Mouse (Mus musculus) frontal cortex, postnatal 10 days (tissue): ENCODE results near the gene Hs3st3b1.

ENCODE experiments used
- DNase-seq, 2 experiments: peaks; one replicate each; pipeline ENCODE4 v3.0.0; 2022; ENCODE audit warnings: low spot score in 2 of 2, mixed read lengths in 1 of 2

Gene Hs3st3b1

DNA sequence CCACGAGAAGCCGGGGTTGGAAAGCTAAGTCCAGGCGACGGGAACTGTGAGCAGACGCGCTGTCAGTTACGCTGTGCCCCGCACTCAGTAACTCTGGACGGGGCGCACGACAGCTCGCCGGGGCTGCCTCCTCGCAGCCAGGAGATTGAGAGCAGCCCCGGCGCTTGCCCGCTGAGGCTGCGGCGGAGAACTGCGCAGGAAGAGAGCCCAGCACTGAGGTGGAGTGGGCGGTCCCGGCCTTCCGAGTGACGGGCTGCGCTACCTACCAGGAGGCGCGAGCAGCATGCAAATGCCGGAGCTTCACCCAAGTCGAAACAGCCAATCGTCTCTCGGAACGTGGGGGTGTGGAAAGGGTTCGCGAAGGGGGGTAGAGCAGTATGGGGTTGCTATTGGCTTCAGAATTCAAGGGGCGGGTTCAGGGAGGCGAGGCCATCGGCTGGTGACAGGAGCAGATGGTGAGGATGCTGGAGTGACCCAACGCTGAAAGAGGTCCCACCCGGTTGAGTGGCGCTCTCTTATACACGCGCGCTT lies at the start of gene Hs3st3b1:
Hs3st3b1 (minus strand) TSS at position 200 of the 531 bp plus-strand sequence.
- DNase-seq: peak; percentile 84 to 87

DNA sequence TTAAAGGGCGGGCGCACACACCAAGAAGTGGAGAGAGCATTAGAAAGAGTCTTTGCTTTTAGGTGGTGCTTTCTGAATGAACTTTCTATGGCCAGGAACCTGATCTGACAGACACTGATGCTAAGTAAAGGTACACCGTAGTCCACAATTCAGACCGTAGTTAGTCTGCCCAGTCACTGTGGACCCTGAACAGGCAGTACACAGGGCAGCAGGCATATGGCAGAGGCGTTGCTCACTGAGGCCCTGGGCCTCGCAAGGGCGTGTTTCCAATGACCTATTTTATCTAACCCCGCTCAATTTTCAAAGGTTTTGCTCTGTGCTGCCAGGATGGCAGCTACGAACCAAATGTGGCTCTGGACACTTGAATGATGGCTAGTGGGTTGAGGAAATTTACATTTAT lies 49.4 kb upstream of the Hs3st3b1 start:
- DNase-seq: no peak

DNA sequence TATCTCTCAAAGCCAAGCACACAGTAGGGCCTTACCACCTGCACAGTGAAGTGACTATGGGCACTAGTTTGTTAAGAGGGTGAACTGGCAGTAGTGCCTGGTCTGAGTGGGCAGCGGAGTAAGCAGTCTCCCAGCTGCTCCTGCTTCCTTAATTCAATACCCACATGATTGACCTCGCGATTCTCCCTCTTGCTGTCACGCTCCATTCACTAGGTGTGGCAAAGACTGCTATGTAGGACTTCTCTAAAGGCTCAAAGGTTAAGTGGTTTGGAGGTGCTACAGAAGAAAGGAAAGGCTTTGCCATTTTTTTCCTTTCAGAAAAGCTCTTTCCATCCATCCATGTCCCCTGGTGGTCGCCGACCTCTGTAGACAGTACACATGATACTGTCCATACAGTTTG lies 48.7 kb upstream of the Hs3st3b1 start:
- no peak for DNase-seq

DNA sequence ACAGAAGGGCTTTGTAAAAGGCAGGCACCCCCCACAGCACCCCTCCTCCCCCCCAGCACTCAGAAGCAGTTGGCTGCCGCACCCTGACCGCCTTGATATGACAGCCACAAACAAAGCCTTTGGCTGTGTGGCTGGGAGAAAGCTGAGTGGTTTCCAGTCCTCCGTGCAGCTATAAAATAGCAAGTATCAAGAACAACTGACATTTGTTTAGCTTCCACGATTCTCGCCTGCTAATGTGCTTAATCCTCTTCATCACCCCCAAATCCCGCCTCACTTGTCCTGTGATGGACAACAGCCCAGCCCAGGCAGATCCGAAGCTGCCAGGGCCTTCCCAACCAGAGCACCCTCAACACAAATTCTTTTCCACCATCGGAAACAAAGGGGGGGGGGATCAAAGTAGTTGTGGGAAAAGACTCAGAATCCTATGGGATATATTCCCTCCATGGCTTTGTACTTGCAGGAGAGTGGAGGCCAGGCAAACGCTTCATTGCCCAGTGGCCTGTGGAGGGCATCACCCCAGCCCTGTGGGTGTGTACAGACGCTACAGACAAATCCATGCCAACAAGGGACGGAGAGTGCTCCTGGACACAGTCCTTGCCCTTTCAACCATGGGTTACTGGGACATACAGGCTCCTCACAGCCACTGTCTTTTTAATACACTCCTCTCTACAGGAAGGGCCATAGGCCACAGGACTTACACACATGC lies 47.3 kb upstream of the Hs3st3b1 start:
- DNase-seq: peak in 1 of 2 experiments; percentile 20

DNA sequence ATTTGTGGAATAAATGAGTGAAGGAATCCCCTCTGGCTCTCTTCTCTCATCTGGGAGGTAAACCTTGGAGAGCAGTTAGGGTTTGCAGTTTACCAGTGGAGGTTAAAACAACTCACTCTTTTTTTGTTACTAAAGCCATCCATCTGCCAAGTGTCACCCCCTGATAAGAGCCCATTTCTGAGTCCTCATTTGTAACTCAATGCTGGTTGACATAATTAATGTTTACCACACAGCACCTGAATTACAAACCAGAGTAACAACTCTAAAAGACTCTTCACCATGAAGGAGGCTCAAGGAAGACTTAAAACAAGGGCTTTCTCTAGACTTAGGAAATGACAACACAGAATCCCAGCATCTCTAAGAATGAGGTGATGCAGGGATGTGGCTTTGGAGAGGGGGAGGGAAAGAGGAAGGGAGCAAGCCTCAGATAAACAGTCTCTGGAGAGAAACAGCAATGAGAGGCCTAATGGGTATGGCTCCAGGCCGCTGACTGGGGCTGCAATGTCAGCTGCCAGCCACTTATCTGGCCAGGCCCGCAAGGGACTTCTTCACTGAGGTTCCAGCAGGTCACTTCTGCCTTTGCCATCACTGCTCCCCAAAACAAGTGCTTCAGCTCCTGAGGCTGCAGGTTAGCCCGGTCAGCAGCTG lies 46.4 kb upstream of the Hs3st3b1 start:
- no peak for DNase-seq

DNA sequence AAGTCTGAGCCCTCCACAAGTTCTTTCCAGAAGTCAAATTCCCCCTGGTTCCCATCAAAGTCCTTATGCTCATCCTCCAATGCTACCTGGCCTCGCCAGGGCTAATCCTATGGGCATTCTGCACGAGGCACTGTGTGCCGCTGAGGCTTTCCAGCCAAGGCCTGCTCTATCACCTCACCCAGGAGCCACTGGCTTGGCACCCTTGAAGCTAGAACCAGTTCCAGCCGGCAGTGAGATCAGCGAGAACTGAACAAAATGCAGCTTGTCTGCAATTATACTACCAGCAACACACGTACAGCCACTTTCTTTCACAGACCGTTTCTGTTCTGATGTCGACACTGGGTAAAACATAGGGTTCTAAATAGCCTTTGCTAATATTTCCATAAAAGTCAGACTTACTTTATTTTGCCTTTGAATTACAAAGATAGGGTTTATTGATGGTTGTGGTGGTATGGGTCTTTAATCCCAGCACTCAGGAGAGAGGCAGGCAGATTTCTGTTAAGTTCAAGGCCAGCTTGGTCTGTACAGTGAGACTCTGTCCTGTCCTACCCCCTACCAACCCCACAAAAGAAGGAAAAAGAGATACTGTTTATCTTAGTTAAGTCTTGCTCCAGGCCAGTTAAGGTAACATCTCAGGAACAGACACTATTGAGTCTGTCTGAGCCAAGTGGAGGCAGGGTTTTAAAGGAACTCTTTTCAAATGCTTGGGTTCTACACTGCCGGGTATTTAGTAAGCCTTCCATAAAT lies 45.7 kb upstream of the Hs3st3b1 start:
- no peak for DNase-seq

DNA sequence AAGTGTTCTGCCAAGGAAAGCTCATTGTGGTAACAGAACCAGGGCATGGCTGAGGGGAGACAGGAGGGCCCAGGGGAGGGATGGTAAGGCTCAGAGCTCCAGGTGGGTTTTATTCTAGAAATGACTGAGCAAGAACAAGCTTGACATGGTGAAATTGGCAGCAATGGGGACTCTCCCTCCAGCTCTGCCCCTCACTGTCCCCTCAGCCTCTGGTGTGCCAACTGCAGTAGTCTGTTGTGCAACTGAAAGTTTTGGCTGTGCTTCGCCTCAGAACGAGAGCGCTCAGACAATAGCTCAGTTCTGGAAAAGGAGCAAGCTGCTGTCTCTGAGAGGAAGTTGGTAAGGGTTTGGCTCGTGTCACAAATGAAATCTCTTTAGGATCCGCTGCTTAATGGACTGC lies 43.3 kb upstream of the Hs3st3b1 start:
- no peak for DNase-seq

DNA sequence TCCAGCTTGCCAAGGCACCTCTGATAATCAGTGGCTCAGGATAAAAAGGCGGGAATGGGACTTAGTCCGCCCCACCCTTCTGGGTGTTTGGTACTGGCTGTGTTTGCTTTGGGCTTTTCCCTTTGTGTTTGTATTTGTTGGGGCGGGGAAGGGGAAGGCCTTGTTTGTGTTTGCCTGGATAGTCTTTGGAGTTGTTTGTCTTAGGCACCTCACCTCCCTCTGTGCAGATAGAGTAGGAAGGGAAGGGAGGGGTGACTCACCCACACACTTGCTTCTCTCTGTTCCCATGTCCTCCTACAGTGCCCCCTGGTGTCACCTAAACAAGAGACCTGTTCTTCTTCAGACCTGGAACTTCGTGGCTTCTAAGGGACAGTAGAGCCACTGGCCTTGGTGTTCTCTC lies 35.1 kb upstream of the Hs3st3b1 start:
- DNase-seq: no peak

DNA sequence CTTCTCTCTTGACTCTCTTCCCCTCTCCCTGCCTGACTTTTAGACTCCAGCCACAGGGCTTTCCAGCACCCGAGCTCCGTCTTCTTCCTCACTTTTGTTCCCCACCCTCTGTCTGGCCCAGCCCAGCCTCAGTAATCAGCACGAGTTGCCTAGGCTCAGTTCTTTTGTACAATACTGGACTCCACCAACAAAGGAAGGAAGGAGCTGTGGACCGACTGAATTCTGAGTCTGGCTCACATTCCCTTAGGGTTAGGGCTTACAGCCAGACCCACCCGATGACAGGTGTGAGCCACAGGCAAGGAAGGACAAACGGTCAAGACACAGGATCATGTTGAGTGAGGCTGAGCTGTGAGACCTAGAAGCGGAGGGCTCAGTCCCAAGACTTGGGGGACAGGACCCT lies 34.7 kb upstream of the Hs3st3b1 start:
- no peak for DNase-seq

DNA sequence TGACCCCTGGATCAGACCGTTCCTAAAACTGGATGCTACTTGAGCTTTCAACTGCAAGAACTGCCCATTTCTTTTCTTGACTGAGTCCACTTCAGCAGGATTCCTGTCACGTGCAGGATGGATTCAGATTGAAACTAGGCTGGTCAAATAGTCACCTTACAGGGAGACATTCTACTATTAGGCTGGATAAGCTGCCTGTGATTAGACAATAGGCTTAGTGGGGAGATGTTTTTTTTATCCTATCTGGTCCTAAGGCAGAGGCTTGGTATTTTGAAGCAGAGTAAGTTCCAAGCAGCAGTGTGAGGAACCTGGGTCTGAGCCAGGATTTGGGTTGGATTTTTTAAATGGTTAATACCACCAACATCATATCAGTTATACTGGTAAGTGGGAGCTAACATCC lies 31.8 kb upstream of the Hs3st3b1 start:
- DNase-seq: no peak

DNA sequence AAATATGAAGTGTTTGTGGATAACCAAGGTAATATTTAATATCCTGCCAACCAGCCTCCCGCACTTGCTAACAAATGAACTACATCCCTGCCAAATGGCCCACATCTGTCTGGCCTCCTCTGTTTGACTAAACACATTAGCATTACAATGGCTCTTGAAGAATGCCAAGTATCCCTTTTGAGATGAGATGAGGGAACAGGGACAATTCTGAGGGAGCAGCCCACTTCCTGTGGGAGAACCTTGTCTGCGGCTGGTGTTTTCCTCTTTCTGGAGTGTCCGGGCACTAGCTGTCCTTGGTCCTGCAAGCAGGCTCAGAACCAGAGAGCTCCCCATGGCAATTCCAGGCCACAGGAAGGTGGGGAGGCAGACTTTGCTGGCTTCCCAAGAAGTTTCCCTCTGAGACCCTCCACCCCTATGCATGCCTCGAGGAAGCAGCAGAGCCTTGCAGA lies 30.7 kb upstream of the Hs3st3b1 start:
- no peak for DNase-seq

DNA sequence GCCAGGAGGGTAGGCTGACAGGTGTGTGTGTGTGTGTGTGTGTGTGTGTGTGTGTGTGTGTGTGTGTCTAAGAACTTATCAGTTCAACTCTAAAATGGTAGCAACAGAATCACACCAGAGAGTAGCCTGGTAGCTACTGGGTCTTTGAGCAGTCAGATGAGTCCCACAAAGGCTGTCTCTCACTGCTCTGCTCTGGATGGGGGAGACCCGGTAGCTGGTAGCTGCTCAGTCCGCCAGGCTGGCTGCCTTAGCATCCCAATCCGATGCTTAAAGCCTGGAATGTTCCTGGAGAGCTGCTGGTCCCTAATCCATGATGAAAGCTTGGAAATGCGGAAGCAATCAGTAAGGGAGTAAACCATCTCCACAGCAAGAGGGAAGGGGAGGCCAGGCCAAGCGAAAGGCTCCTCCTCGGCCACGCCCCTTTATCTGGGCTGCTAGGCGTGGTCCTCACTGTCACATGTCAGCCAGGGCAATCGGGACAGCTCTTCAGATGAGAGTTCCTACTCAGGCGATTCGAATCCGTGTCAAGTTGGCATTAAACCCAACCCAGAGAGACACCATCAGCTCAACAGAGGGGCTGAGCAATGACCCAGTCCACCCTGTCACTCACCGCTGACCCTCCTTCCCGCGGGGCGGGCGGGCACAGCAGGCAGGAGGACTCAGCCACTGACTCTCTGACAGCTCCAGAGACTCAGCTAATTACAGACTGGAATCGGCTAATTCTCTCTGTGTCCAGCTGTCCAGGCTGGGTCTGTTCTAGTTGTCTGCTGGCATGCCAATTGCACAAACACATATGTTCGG lies 29.9 kb upstream of the Hs3st3b1 start:
- DNase-seq: no peak

DNA sequence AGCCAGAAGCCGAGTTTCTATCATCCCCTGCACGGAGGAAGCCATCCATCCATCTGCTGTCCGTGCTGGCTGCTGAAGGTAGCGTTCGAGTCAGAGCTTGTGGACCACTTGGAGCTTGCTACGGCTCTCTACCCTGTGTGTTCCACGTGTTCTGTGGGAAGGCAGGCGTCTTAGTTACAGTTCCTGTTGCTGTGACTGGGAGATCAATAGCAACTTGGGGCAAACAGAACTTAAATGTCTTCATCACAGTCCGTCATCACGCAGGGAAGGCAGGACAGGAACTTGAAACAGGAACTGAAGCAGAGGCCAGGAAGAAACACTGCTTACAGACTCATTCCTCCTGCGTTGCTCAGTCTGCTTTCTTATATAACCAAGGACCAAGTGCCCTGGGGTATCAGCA lies 26.3 kb upstream of the Hs3st3b1 start:
- DNase-seq: no peak

DNA sequence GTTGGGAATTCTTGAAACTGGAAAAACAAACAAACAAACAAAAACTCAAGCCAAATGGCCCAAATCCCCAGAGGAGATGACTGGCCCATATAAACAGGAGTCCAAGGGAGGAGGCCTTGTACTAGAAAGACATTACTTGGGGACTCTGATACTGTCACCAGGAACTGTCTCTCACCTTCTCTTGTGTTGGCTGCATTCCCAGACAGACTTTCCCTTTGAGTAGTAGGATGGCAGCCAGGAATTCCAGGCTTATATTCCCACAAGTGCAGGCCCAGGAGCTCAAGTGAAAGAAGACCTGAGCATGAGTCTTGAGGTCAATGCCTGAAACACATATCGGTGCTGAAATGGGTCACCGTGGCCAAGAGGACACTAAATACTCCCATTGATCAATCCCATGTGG lies 24.9 kb upstream of the Hs3st3b1 start:
- DNase-seq: no peak

DNA sequence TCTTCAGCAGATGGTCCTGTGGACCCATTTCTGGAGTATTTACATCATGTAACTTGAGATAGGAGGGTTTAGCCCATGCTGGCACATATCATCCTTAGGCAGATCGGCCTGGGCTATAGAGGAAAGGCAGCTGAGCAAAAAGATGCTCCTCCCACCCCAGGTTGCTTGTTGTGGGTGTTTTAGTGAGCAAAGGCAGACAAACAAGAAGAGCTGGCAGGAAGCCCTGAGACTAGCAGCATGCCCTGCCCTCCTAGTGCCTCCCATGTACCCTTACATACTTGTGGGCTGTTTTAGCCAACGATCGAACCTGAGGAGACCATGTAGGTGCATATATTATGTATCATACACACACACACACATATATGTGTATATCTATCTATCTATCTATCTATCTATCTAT lies 21.9 kb upstream of the Hs3st3b1 start:
- no peak for DNase-seq

DNA sequence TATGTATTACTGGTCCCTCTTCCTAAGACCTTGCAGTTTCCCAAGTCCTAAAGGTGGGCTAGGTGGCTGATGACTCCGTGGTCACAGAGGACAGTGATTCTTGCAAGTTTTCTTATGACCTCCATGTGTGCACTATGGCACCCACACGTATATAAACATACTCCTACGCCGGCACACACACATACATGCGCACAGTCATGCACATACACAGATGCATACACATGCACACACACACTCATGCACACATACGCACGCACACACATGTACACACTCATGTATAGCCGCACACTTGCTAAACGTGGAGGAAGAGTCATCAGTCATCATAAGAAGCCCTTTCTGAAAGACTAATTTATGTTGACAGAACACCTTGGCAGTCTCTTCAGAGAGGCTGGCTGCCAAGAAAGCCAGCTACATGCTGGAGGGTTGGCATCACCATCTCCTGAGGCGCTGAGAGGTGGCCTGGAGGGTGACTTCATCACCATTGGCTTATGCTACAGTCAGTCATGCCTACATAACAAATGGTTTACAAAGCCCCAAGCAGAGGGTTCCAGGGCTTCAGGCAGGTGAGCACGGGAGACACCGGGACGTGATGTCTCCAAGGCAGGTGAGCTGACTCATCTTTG lies 21.3 kb upstream of the Hs3st3b1 start:
- DNase-seq: no peak

DNA sequence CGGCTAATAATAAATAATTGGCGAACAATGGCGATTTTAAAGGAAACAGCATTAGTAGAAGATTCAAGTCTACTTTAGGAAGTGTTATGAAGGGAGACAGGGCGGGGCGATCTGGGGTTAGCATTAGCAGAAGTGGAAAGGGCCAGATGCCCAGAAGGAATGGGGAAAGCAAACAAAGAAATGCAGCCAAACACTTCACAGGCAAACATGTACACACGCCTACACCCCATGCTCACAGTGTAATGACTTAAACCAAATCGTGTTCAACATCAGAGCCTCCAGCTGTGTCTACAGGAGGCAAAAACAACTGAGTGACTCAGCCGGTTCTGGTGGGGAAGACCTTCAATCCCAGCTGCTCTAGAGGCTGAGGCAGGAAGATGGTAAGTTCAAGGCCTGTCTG lies 20.1 kb upstream of the Hs3st3b1 start:
- no peak for DNase-seq

DNA sequence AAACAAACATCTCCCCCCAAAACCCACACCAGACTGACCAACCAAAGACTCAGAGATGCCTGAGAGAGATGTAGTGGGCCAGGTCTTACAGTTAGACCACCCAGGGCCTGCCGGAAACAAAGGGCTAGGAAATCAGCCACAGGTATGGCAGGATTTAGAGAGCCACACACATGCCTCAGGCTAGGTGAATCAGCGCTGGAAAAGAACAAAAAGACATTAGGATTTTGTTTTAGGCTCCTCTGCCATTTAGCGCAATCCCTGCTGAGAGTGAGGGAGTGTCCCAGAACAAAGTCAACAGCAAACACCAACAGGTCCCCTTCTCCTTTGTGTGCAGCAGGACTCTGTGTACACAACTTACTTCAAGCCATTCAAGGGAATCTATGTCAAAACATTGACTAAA lies 14.6 kb upstream of the Hs3st3b1 start:
- no peak for DNase-seq

DNA sequence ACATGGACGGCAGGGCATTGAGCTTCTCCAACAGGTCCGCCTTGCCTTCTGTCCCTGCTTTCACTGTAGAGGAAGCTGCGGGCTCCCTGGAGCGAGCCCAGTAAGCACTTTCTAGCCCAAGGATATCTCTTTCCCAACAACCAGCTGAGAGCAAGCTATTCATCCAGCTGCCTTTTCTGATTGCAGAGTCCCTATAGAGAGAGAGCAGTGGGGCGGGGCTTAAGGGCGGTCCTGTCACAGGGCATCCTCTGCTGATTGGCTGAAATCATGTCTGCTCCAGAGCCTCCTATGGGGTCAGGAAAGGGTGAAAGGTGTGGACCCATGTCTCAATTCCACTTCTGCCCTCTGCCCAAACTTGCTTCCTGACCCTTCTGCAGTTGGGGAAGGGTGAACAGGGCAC lies 4.8 kb upstream of the Hs3st3b1 start:
- no peak for DNase-seq

DNA sequence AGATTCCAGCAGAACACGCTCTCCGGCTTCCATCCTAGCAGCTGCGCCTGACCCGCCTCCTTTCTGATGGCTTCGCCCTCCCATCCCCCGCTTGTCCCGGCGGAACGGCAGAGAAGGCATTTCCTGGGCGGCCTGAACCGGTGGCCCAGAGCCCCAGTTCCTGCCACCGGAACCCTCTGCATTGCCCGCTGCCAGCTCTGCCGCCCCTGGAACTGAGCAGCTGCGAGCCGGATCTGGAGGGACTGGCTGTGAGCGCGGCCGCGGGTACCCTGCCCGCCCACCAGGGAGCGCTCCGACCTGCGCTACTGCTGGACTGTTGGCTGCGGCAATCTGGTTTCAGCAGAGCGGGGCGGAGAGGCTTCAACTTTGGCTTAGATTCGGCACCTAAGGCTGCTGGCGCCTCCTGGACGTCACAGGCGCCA lies 3.1 kb upstream of the Hs3st3b1 start:
- peak; percentile 45 to 74 for DNase-seq

DNA sequence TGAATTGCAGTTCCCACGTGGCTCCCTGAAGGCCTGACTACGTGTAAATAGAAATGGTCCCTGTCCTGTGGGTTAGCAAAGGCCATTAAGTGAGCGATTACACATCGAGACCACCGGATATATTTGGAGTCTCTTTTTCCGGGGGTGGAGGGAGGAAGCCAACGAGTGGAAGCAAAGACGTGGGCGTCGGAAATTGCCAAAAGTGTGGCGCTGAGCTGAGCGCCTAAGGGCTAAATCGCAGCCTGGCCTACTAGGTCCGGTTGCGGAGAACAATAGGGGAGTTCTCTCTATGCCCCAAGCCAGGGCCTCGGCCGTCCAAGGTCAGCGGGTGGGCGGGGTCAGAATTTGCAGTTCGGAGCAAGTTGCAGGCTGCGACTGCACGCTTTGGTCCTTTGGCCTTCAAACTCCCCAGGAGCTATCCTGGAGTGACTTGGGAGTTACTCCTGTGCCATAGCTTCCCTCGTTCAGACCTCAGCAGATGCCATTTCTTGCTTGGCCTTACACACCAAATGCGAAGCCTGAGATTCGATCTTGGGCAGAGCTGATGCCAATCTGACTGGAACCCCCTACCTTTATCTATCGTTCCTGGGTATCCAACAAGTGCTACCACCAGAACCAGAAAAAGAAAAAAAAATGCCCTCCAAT lies 2.3 kb upstream of the Hs3st3b1 start:
- no peak for DNase-seq
